Mouse (Mus musculus) liver, embryonic 14.5 days (tissue): ENCODE measurements around the gene Nop2.

Source experiments
- CTCF ChIP-seq: IDR thresholded peaks from 2 replicates; pipeline ENCODE4 v1.5.1; 2016; ENCODE audit warnings: antibody characterized with exemption, low read depth, control low read depth
- EP300 ChIP-seq: IDR thresholded peaks from 2 replicates; pipeline ENCODE4 v1.6.1; 2016; ENCODE audit warnings: antibody characterized with exemption, low read depth

GRCm38 (mm10) chr6:125152212-125153017, 20.7 kb downstream of the Nop2 start:
- TF ChIP-seq CTCF = no peak
- TF ChIP-seq EP300 = no peak
